Mouse (Mus musculus) G1E (cell line): ENCODE measurements around the gene Actr1b.

Experiments used
- CTCF ChIP-seq: IDR thresholded peaks from 2 replicates; pipeline ENCODE4 v1.5.1; 2012; ENCODE audit warnings: low read depth, low read length, inconsistent platforms, mixed read lengths
- POLR2AphosphoS5 ChIP-seq: IDR thresholded peaks from 2 replicates; pipeline ENCODE4 v1.6.1; 2012; ENCODE audit warnings: low read depth, low read length, inconsistent platforms; ENCODE audit not compliant: insufficient replicate concordance

- TF ChIP-seq CTCF = no peak
- TF ChIP-seq POLR2AphosphoS5 = no peak
These were observed at the start of gene Actr1b for GRCm38 (mm10) chr1:36714311-36714710.
